In genomic region chr11:104568326-104568725, GRCm38 (mm10) we compare ENCODE assay signal across 19 mouse cellular contexts. TPM values are rescaled to one million over a fixed set of nuclear protein-coding genes. Genes with fewer than 3 reads are reported as not detected.
DNase-seq lines count a peak whose midpoint lies in the region; ATAC-seq and TF ChIP-seq lines count a peak whose summit lies in the region.
"Had no signal": no experiment of that assay in that cellular context is flagged by ENCODE, and none has a peak within 500 bp of the region (broad histone marks: within the 10 kb centered on the region; RNA-seq: fewer than 3 reads in every experiment).

No protein-coding gene starts in this region.

- H3K27ac ChIP-seq in layer of hippocampus, adult 2 months, result peak overlapping the region; percentile 8; the same call in 1 of the 2 replicates
- no peak overlapping the region for H3K27ac ChIP-seq in lung, embryonic 16.5 days (ENCODE audit: low read length)
- H3K27ac ChIP-seq: embryonic facial prominence, embryonic 12.5 days; forebrain, embryonic 15.5 days; hindbrain, embryonic 10.5 days; hindbrain, embryonic 14.5 days had no signal

- no peaks in the 10 kb centered on the region for H3K36me3 ChIP-seq in lung, embryonic 16.5 days (ENCODE audit: control insufficient read depth, insufficient read depth, low read length)
- H3K36me3 ChIP-seq: embryonic facial prominence, embryonic 12.5 days; forebrain, embryonic 15.5 days; hindbrain, embryonic 10.5 days had no signal

- H3K4me1 ChIP-seq in lung, embryonic 16.5 days (replicated peaks; ENCODE audit: control insufficient read depth, insufficient read depth, low read length), result peaks cover 5% of the 10 kb centered on the region
- H3K4me1 ChIP-seq: embryonic facial prominence, embryonic 12.5 days had no signal

- TF ChIP-seq CTCF in layer of hippocampus, adult 2 months (conservative IDR thresholded peaks at IDR 0.05), result no peak

- peak overlapping the region; percentile 14; the same call in 1 of the 2 replicates for H3K4me2 ChIP-seq in lung, embryonic 16.5 days (ENCODE audit: low read depth, low read length)
- H3K4me2 ChIP-seq: embryonic facial prominence, embryonic 12.5 days; forebrain, embryonic 15.5 days; heart, embryonic 11.5 days; hindbrain, embryonic 14.5 days had no signal

- H3K9me3 ChIP-seq in lung, embryonic 16.5 days (ENCODE audit: control insufficient read depth, low read length), result 0 out of 2 replicates have a peak, but pooled peaks cover 4% of the 10 kb centered on the region
- H3K9me3 ChIP-seq: embryonic facial prominence, embryonic 12.5 days; forebrain, embryonic 15.5 days had no signal

- no peak overlapping the region for H3K4me3 ChIP-seq in layer of hippocampus, adult 2 months
- no peak overlapping the region for H3K4me3 ChIP-seq in lung, embryonic 16.5 days (ENCODE audit: low read length)
- H3K4me3 ChIP-seq: embryonic facial prominence, embryonic 12.5 days; forebrain, embryonic 15.5 days; hindbrain, embryonic 10.5 days had no signal

- no peak overlapping the region for H3K9ac ChIP-seq in lung, embryonic 16.5 days (ENCODE audit: low read length)
- H3K9ac ChIP-seq: embryonic facial prominence, embryonic 12.5 days; forebrain, embryonic 15.5 days; hindbrain, embryonic 14.5 days had no signal

- DNase-seq in heart, adult 11 months, result peak; percentile 74
- no peak for DNase-seq in heart, postnatal 4 days
- no peak for DNase-seq in layer of hippocampus, adult 2 months (ENCODE audit: low spot score in 2 of 2)
- DNase-seq in layer of hippocampus, postnatal 10 days (ENCODE audit: low spot score in 2 of 2), result no peak
- DNase-seq in lung, postnatal 25 days (ENCODE audit: low spot score), result peak; percentile 48
- no peak for DNase-seq in frontal cortex, postnatal 14 days (ENCODE audit: low spot score in 2 of 2)
- DNase-seq in kidney, postnatal 25 days, result no peak
- DNase-seq: adrenal gland, postnatal 10 days; cerebellum, adult 11 months; cerebellum, adult 9-10 months; cerebellum, postnatal 25 days; gastrocnemius, postnatal 14 days; heart, postnatal 10 days had no signal

- peak; percentile 38; the same call in 1 of the 2 replicates for ATAC-seq in lung, embryonic 16.5 days (ENCODE audit: low read depth)
- ATAC-seq: forebrain, embryonic 15.5 days had no signal

- WGBS in lung, embryonic 16.5 days, result 65% methylated on average over 4 of the region's 4 CpGs

- H3K27me3 ChIP-seq in lung, embryonic 16.5 days (ENCODE audit: control insufficient read depth, insufficient read depth, low read depth, low read length), result no peaks in the 10 kb centered on the region
- H3K27me3 ChIP-seq: forebrain, embryonic 15.5 days had no signal

RNA-seq across cellular contexts. Expression of gene Myl4, which starts 17.9 kb away (rescaled TPM):
- total RNA-seq in heart, postnatal 4 days (2021), result 100 to 1,000 TPM; 908 to 955 TPM
- total RNA-seq in layer of hippocampus, adult 2 months (2021), result 1 to 10 TPM; 2.7 to 2.9 TPM
- total RNA-seq in layer of hippocampus, postnatal 10 days (2021), result 1 to 10 TPM; 4.5 to 6.4 TPM
- 90.2 and 115 TPM in 2 replicates for polyA plus RNA-seq in lung, embryonic 16.5 days (2015; fragmentation: Nextera tagmentation; extraction: Ambion mirVana)

RNA-seq across cellular contexts. Expression of gene Cdc27, which starts 17.9 kb away (rescaled TPM):
- total RNA-seq in heart, postnatal 4 days (2021), result 10 to 100 TPM; 44.5 to 49.0 TPM
- total RNA-seq in layer of hippocampus, adult 2 months (2021), result 10 to 100 TPM; 54.5 to 57.3 TPM
- 10 to 100 TPM; 52.3 to 65.8 TPM for total RNA-seq in layer of hippocampus, postnatal 10 days (2021)
- 36.2 and 37.8 TPM in 2 replicates for polyA plus RNA-seq in lung, embryonic 16.5 days (2015; fragmentation: Nextera tagmentation; extraction: Ambion mirVana)

RNA-seq across cellular contexts. Expression of gene Itgb3, which starts 39.5 kb away (rescaled TPM):
- 1 to 10 TPM; 6.8 to 6.9 TPM for total RNA-seq in heart, postnatal 4 days (2021)
- 1 to 10 TPM; 1.3 to 1.4 TPM for total RNA-seq in layer of hippocampus, adult 2 months (2021)
- total RNA-seq in layer of hippocampus, postnatal 10 days (2021), result 1 to 10 TPM; 2.3 TPM
- polyA plus RNA-seq in lung, embryonic 16.5 days (2015; fragmentation: Nextera tagmentation; extraction: Ambion mirVana), result 4.5 and 4.6 TPM in 2 replicates

Comparison
In these comparisons a context has a peak if more than half of its experiments do, and no peak if none do; other contexts are left out.
1. DNase-seq: peak in heart, adult 11 months (single experiment) and lung, postnatal 25 days (single experiment); none in heart, postnatal 4 days (single experiment), layer of hippocampus, adult 2 months (0 of 2), layer of hippocampus, postnatal 10 days (0 of 2), frontal cortex, postnatal 14 days (0 of 2) and kidney, postnatal 25 days (0 of 2).
2. RNA of gene Myl4, which starts 17.9 kb away (total RNA-seq): 908 to 955 TPM in heart, postnatal 4 days; 4.5 to 6.4 TPM in layer of hippocampus, postnatal 10 days and 2.7 to 2.9 TPM in layer of hippocampus, adult 2 months; every median in the first group is over 100 times any median in the second.